In the genomic region with DNA sequence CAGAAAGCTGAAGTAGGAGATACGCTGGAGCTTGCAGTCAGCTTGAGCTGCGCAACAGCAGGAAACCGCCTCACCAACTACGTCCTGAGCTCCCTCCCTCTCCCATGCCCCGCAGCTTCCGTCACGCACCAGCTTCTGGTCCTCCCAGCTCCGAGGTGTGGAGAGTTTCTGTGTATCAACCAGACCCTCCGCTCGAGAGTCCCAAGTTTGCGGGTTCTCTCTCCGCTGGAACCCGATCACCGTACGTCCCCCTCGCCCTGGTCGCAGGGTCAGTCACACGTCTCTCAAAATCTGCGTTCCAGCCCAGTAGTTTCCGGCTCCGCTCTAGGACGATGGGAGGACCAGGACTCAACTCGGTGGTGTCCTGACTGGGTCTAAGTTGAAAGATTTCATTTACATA, we compare ENCODE assay signal across 8 mouse cellular contexts. TPM values are rescaled to one million over a fixed set of nuclear protein-coding genes. Genes with fewer than 3 reads are reported as not detected.
A peak's percentile ranks its signal among the peaks of the same experiment; 100 is the strongest.
DNase-seq lines count a peak whose midpoint lies in the region; ATAC-seq and TF ChIP-seq lines count a peak whose summit lies in the region.

A gene (minus strand): TSS at position 282 of the 400 bp plus-strand sequence.

- ATAC-seq in embryonic facial prominence, embryonic 14.5 days (ENCODE audit: low read depth): peak; percentile 92
- peak; percentile 75 for ATAC-seq in heart, embryonic 11.5 days (replicated peaks; ENCODE audit: insufficient number of reproducible peaks, low FRiP score, low TSS enrichment)
- peak; percentile 90 for ATAC-seq in kidney, embryonic 16.5 days (ENCODE audit: low FRiP score, low TSS enrichment)

- H3K9me3 ChIP-seq in embryonic facial prominence, embryonic 14.5 days (ENCODE audit: control insufficient read depth, low read length): no peaks in the 10 kb centered on the region
- no peaks in the 10 kb centered on the region for H3K9me3 ChIP-seq in heart, embryonic 11.5 days (replicated peaks; ENCODE audit: control insufficient read depth, low read length)
- H3K9me3 ChIP-seq in kidney, embryonic 16.5 days (ENCODE audit: low read length): no peaks in the 10 kb centered on the region

- peak within 1 kb of the TSS; percentile 86 for H3ac ChIP-seq in myocyte (ENCODE audit: control insufficient read depth, insufficient read length)

- DNase-seq in 416B (ENCODE audit: low read depth): peak; percentile 90
- peak; percentile 48 to 70 for DNase-seq in adrenal gland, postnatal 4 days (ENCODE audit: low spot score in 2 of 2)
- peak; percentile 90 for DNase-seq in embryonic facial prominence, embryonic 14.5 days (ENCODE audit: low spot score)
- peak; percentile 90 for DNase-seq in liver, adult 2 months (ENCODE audit: extremely low read depth, low read depth, low spot score)
- peak; percentile 87 for DNase-seq in splenic B cell, adult 2 months (ENCODE audit: low read depth, low spot score)

- H3K36me3 ChIP-seq in embryonic facial prominence, embryonic 14.5 days (ENCODE audit: control insufficient read depth, insufficient read depth, low read length): 0 out of 2 replicates have a peak, but pooled peaks cover 7% of the 10 kb centered on the region
- H3K36me3 ChIP-seq in heart, embryonic 11.5 days (ENCODE audit: control insufficient read depth, insufficient read depth, low read length): 0 out of 2 replicates have a peak, but pooled peaks cover 3% of the 10 kb centered on the region
- peaks cover 13% of the 10 kb centered on the region; the same call in 1 of the 2 replicates for H3K36me3 ChIP-seq in kidney, embryonic 16.5 days (ENCODE audit: insufficient read depth, low read length)
- H3K36me3 ChIP-seq in liver, adult 2 months (ENCODE audit: control insufficient read depth, insufficient read depth, low read length): peaks cover 10% of the 10 kb centered on the region
- H3K36me3 ChIP-seq in myocyte (ENCODE audit: control insufficient read depth, insufficient read depth): peaks cover 14% of the 10 kb centered on the region
- H3K36me3 ChIP-seq in splenic B cell, adult 2 months (ENCODE audit: control insufficient read depth, insufficient read depth, low read length, poor library complexity, severe bottlenecking): no peaks in the 10 kb centered on the region; the same call in 1 of the 2 replicates

- no peak for TF ChIP-seq CTCF in liver, adult 2 months (IDR thresholded peaks at IDR 0.05; ENCODE audit: low read depth, low read length)

- H3K4me1 ChIP-seq in embryonic facial prominence, embryonic 14.5 days (ENCODE audit: control insufficient read depth, insufficient read depth, low read length): peaks cover 8% of the 10 kb centered on the region; the same call in 1 of the 2 replicates
- peaks cover 12% of the 10 kb centered on the region for H3K4me1 ChIP-seq in heart, embryonic 11.5 days (ENCODE audit: control insufficient read depth, insufficient read depth, low read length)
- peaks cover 10% of the 10 kb centered on the region for H3K4me1 ChIP-seq in kidney, embryonic 16.5 days (ENCODE audit: insufficient read depth, low read length)
- H3K4me1 ChIP-seq in liver, adult 2 months (ENCODE audit: control insufficient read depth, insufficient read depth, low read length): peaks cover 15% of the 10 kb centered on the region

- peak within 1 kb of the TSS; percentile 81 for H3K9ac ChIP-seq in embryonic facial prominence, embryonic 14.5 days (ENCODE audit: low read depth, low read length)
- peak within 1 kb of the TSS; percentile 88 for H3K9ac ChIP-seq in heart, embryonic 11.5 days (ENCODE audit: low read depth, low read length)
- peak within 1 kb of the TSS; percentile 88 for H3K9ac ChIP-seq in kidney, embryonic 16.5 days (replicated peaks; ENCODE audit: low read length)
- H3K9ac ChIP-seq in liver, adult 2 months (ENCODE audit: low read depth, low read length): peak within 1 kb of the TSS; percentile 80

- H3K4me2 ChIP-seq in embryonic facial prominence, embryonic 14.5 days (ENCODE audit: low read depth, low read length): peak within 1 kb of the TSS; percentile 78
- peak within 1 kb of the TSS; percentile 74 for H3K4me2 ChIP-seq in heart, embryonic 11.5 days
- H3K4me2 ChIP-seq in kidney, embryonic 16.5 days (replicated peaks; ENCODE audit: low read depth, low read length): peak within 1 kb of the TSS; percentile 87
- peak within 1 kb of the TSS; percentile 78 for H3K4me2 ChIP-seq in myocyte (ENCODE audit: low read depth)

- H3K27me3 ChIP-seq in embryonic facial prominence, embryonic 14.5 days (replicated peaks; ENCODE audit: control insufficient read depth, insufficient read depth, low read length): 0 out of 2 replicates have a peak, but pooled peaks cover 3% of the 10 kb centered on the region
- no peaks in the 10 kb centered on the region for H3K27me3 ChIP-seq in heart, embryonic 11.5 days (ENCODE audit: control insufficient read depth, insufficient read depth, low read length)
- H3K27me3 ChIP-seq in kidney, embryonic 16.5 days (ENCODE audit: insufficient read depth, low read length): no peaks in the 10 kb centered on the region; the same call in 1 of the 2 replicates
- no peaks in the 10 kb centered on the region for H3K27me3 ChIP-seq in liver, adult 2 months (ENCODE audit: control insufficient read depth, insufficient read depth, low read length)
- H3K27me3 ChIP-seq in myocyte (ENCODE audit: control insufficient read depth, insufficient read depth, insufficient read length): no peaks in the 10 kb centered on the region
- H3K27me3 ChIP-seq in splenic B cell, adult 2 months (ENCODE audit: control insufficient read depth, insufficient read depth, low read length, poor library complexity, severe bottlenecking): no peaks in the 10 kb centered on the region

- H3K27ac ChIP-seq in embryonic facial prominence, embryonic 14.5 days (replicated peaks; ENCODE audit: low read depth, low read length): peak within 1 kb of the TSS; percentile 84
- H3K27ac ChIP-seq in heart, embryonic 11.5 days (ENCODE audit: low read depth, low read length): peak within 1 kb of the TSS; percentile 78
- H3K27ac ChIP-seq in kidney, embryonic 16.5 days (ENCODE audit: low read length): peak within 1 kb of the TSS; percentile 81
- H3K27ac ChIP-seq in liver, adult 2 months (replicated peaks; ENCODE audit: insufficient read depth, low read depth, low read length): peak within 1 kb of the TSS; percentile 75

- peaks cover 16% of the 10 kb centered on the region; the same call in 1 of the 2 replicates for H3K79me2 ChIP-seq in liver, adult 2 months (ENCODE audit: control insufficient read depth, insufficient read depth, low read length)
- H3K79me2 ChIP-seq in myocyte (ENCODE audit: control insufficient read depth, insufficient read depth): peaks cover 43% of the 10 kb centered on the region

- peak within 1 kb of the TSS; percentile 74 for H3K4me3 ChIP-seq in embryonic facial prominence, embryonic 14.5 days (ENCODE audit: low read depth, low read length)
- H3K4me3 ChIP-seq in heart, embryonic 11.5 days (ENCODE audit: low read depth, low read length): peak within 1 kb of the TSS; percentile 86
- peak within 1 kb of the TSS; percentile 80 for H3K4me3 ChIP-seq in kidney, embryonic 16.5 days (ENCODE audit: low read length)
- H3K4me3 ChIP-seq in liver, adult 2 months (ENCODE audit: insufficient read depth, low read depth, low read length): peak within 1 kb of the TSS; percentile 77
- H3K4me3 ChIP-seq in myocyte: peak within 1 kb of the TSS; percentile 72

- under 1% methylated on average over 22 of the region's 23 CpGs for WGBS in embryonic facial prominence, embryonic 14.5 days
- WGBS in heart, embryonic 11.5 days (ENCODE audit: insufficient replicate concordance): under 1% methylated on average over 23 of the region's 23 CpGs
- WGBS in kidney, embryonic 16.5 days: 0% methylated on average over 23 of the region's 23 CpGs
- WGBS in liver, adult 2 months: under 1% methylated on average over 23 of the region's 23 CpGs

- peak; percentile 77 for TF ChIP-seq POLR2A in liver, adult 2 months (IDR thresholded peaks at IDR 0.05; ENCODE audit: extremely low read depth, insufficient read depth, low read length)
- peak; percentile 78 for TF ChIP-seq POLR2A in myocyte (IDR thresholded peaks at IDR 0.05; ENCODE audit: insufficient read length, low read depth)

TF ChIP-seq in myocyte, 11 proteins besides CTCF, POLR2A, EP300 and RAD21:
- TF ChIP-seq MYOD1 (IDR thresholded peaks at IDR 0.05; ENCODE audit: control insufficient read depth in 1 of 3, insufficient read length in 2 of 3, low read depth in 2 of 3) (no peak), E2F4 (IDR thresholded peaks at IDR 0.05; ENCODE audit: insufficient read depth) (no peak), MYOG (IDR thresholded peaks at IDR 0.05; ENCODE audit: control insufficient read depth in 1 of 3, insufficient read depth in 1 of 3, insufficient read length in 2 of 3, low read depth in 2 of 3) (peak in 1 of 3 experiments; percentile 25), USF1 (IDR thresholded peaks at IDR 0.05; ENCODE audit: low read depth) (no peak), POLR2AphosphoS2 (IDR thresholded peaks at IDR 0.05; ENCODE audit: insufficient read length, low read depth) (peak; percentile 75), TCF12 (IDR thresholded peaks at IDR 0.05; ENCODE audit: insufficient read depth, poor library complexity, severe bottlenecking) (no peak), REST (IDR thresholded peaks at IDR 0.05; ENCODE audit: insufficient read depth, insufficient read length) (no peak), CEBPB (IDR thresholded peaks at IDR 0.05; ENCODE audit: insufficient read depth, poor library complexity, severe bottlenecking) (peak; percentile 47; the same call in 1 of the 2 replicates), SRF (IDR thresholded peaks at IDR 0.05; ENCODE audit: control insufficient read depth, insufficient read length, low read depth) (peak; percentile 16)

RNA-seq across cellular contexts. Expression of the gene that starts here (rescaled TPM):
- 10 to 100 TPM; 38.2 to 41.0 TPM for total RNA-seq in adrenal gland, postnatal 4 days (2021)
- polyA plus RNA-seq in embryonic facial prominence, embryonic 14.5 days (2014; fragmentation: Nextera tagmentation; extraction: Ambion mirVana): 14.1 and 14.9 TPM in 2 replicates
- polyA plus RNA-seq in heart, embryonic 11.5 days (2014; fragmentation: Nextera tagmentation; extraction: Ambion mirVana): 20.3 and 26.7 TPM in 2 replicates
- polyA plus RNA-seq in kidney, embryonic 16.5 days (2015; fragmentation: Nextera tagmentation; extraction: Ambion mirVana): 22.9 and 32.2 TPM in 2 replicates
- 30.8 and 33.4 TPM in 2 replicates for total RNA-seq in liver, adult 2 months (2014; rRNA removed)
- 7.5 and 12.1 TPM in 2 replicates for polyA plus RNA-seq in liver, adult 2 months (2012; rRNA removed)
- 6.3 TPM for polyA plus RNA-seq in myocyte (2012; fragmentation: generic; extraction: Trizol)

Comparison
In these comparisons a context has a peak if more than half of its experiments do, and no peak if none do; other contexts are left out.
1. Peak in every context shown above with its lines: DNase-seq, ATAC-seq, H3K4me3 ChIP-seq and H3K27ac ChIP-seq.